Mouse (Mus musculus) hindbrain, postnatal 0 days (tissue): ENCODE results near the gene Ift27. TPM values are rescaled to one million over a fixed set of nuclear protein-coding genes. Genes with fewer than 3 reads are reported as not detected.

Experiments
- ATAC-seq: fragments of 200-750 bp; cut with Nextera tagmentation; 2 replicates; pipeline ENCODE4 v1.8.0; 2017; ENCODE audit warnings: mild to moderate bottlenecking, moderate TSS enrichment, moderate library complexity
- DNase-seq: peaks from one replicate; pipeline ENCODE4 v3.0.0-alpha.2; 2015; ENCODE audit warnings: low spot score
- H3K27ac ChIP-seq: fragments of 300-500 bp; sonication (generic); 2 replicates; pipeline ENCODE4 v1.5.1; 2014; ENCODE audit warnings: mild to moderate bottlenecking
- H3K27me3 ChIP-seq: fragments of 300-500 bp; sonication (generic); 2 replicates; pipeline ENCODE4 v1.6.1; 2014; ENCODE audit warnings: low read length, mixed read lengths; ENCODE audit not compliant: insufficient read depth
- H3K36me3 ChIP-seq: fragments of 300-500 bp; sonication (generic); 2 replicates; pipeline ENCODE4 v1.6.1; 2014; ENCODE audit warnings: low read length, mixed read lengths; ENCODE audit not compliant: insufficient read depth
- H3K4me1 ChIP-seq: fragments of 300-500 bp; sonication (generic); 2 replicates; pipeline ENCODE4 v1.6.1; 2014; ENCODE audit warnings: antibody characterized with exemption, low read length, mixed read lengths; ENCODE audit not compliant: insufficient read depth
- H3K4me2 ChIP-seq: fragments of 300-500 bp; sonication (generic); 2 replicates; pipeline ENCODE4 v1.6.1; 2014; ENCODE audit warnings: low read depth, mild to moderate bottlenecking, low read length, moderate library complexity, mixed read lengths
- H3K4me3 ChIP-seq: fragments of 300-500 bp; sonication (generic); 2 replicates; pipeline ENCODE4 v1.5.1; 2014; ENCODE audit warnings: low read length
- H3K9ac ChIP-seq: fragments of 300-500 bp; sonication (generic); replicated peaks from 2 replicates; pipeline ENCODE4 v1.6.1; 2014; ENCODE audit warnings: mild to moderate bottlenecking, low read length, moderate library complexity, mixed read lengths
- H3K9me3 ChIP-seq: fragments of 300-500 bp; sonication (generic); 2 replicates; pipeline ENCODE4 v1.6.1; 2016; ENCODE audit warnings: low read length, mixed read lengths
- CTCF ChIP-seq: IDR thresholded peaks from 2 replicates; pipeline ENCODE4 v1.5.1; 2016; ENCODE audit warnings: antibody characterized with exemption, control low read depth, low read depth
- WGBS: fragments of 180-500 bp; shearing (Covaris S2); extraction: QIAGEN DNeasy Blood & Tissue Kit; methylation state at CpG from one replicate; pipeline ENCODE4 v1.1.7; 2014; 5-methylcytosine and 5-hydroxymethylcytosine counted together
- polyA plus RNA-seq: library from polyadenylated mRNA; unstranded; fragments of >200 nt; fragmentation: Nextera tagmentation; extraction: Ambion mirVana; gene quantifications from 2 replicates; pipeline ENCODE4 v1.2.1, GENCODE M21; 2015
- total RNA-seq: library from RNA; depleted of rRNA; stranded (reverse); fragments of >200 nt; gene quantifications from 2 replicates; pipeline ENCODE4 v1.2.3, GENCODE M21; 2014; rRNA removed

Ift27 gene
- total RNA-seq (38.5 and 38.8 TPM in 2 replicates), polyA plus RNA-seq (122 and 123 TPM in 2 replicates)

GRCm38 (mm10) chr15:78173972-78174886 is at the start of gene Ift27:
Gene Ift27 (minus strand): TSS chr15:78174107.
- Histone ChIP-seq H3K27ac (peak within 1 kb of the TSS; percentile 80), H3K4me2 (peak within 1 kb of the TSS; percentile 98), H3K4me3 (peak within 1 kb of the TSS; percentile 72), H3K4me1 (peaks cover 20% of the 10 kb centered on the region), H3K27me3 (no peaks in the 10 kb centered on the region), H3K36me3 (no peaks in the 10 kb centered on the region), H3K9ac (peak within 1 kb of the TSS; percentile 71), H3K9me3 (no peaks in the 10 kb centered on the region)
- DNase-seq = peak; percentile 100
- WGBS = under 1% methylated on average over 40 of the region's 40 CpGs
- ATAC-seq = peak; percentile 97
- TF ChIP-seq CTCF = peak; percentile 12

GRCm38 (mm10) chr15:78215269-78215668 is 41.4 kb upstream of the Ift27 start:
- 85% methylated on average over 9 of the region's 9 CpGs for WGBS
- ATAC-seq = no peak
- no peak overlapping the region for H3K4me3 ChIP-seq

GRCm38 (mm10) chr15:78211367-78211766 is 37.5 kb upstream of the Ift27 start:
- no peak for DNase-seq
- ATAC-seq = no peak
- Histone ChIP-seq H3K4me3 (no peak overlapping the region), H3K4me2 (no peak overlapping the region), H3K27ac (no peak overlapping the region), H3K9ac (no peak overlapping the region), H3K9me3 (no peaks in the 10 kb centered on the region), H3K36me3 (no peaks in the 10 kb centered on the region), H3K4me1 (no peaks in the 10 kb centered on the region), H3K27me3 (no peaks in the 10 kb centered on the region)
- 76% methylated on average over 8 of the region's 8 CpGs for WGBS
- no peak for TF ChIP-seq CTCF

More at GRCm38 (mm10) chr15:78215269-78215668, 41.4 kb upstream of the Ift27 start:
- Histone ChIP-seq H3K4me1 (no peaks in the 10 kb centered on the region), H3K27me3 (no peaks in the 10 kb centered on the region), H3K9ac (no peak overlapping the region), H3K9me3 (no peaks in the 10 kb centered on the region), H3K27ac (no peak overlapping the region), H3K4me2 (no peak overlapping the region), H3K36me3 (no peaks in the 10 kb centered on the region)
- TF ChIP-seq CTCF = no peak
- no peak for DNase-seq

GRCm38 (mm10) chr15:78210203-78210602 is 36.3 kb upstream of the Ift27 start:
- Histone ChIP-seq H3K9me3 (no peaks in the 10 kb centered on the region), H3K4me3 (no peak overlapping the region), H3K4me1 (0 out of 2 replicates have a peak, but pooled peaks cover 3% of the 10 kb centered on the region), H3K27me3 (no peaks in the 10 kb centered on the region), H3K36me3 (no peaks in the 10 kb centered on the region), H3K9ac (no peak overlapping the region), H3K4me2 (no peak overlapping the region), H3K27ac (no peak overlapping the region)
- DNase-seq (no peak), ATAC-seq (no peak)
- WGBS = 83% methylated on average over 4 of the region's 4 CpGs
- no peak for TF ChIP-seq CTCF

GRCm38 (mm10) chr15:78206312-78206711 is 32.4 kb upstream of the Ift27 start, which contains the start of gene Pvalb:
Gene Pvalb (minus strand): TSS chr15:78206400.
- H3K4me2 ChIP-seq = no peak within 1 kb of the TSS
- no peak within 1 kb of the TSS for H3K4me3 ChIP-seq
- ATAC-seq (no peak), DNase-seq (no peak)
- H3K27me3 ChIP-seq = peaks cover 7% of the 10 kb centered on the region; the same call in 1 of the 2 replicates
- H3K4me1 ChIP-seq = 0 out of 2 replicates have a peak, but pooled peaks cover 3% of the 10 kb centered on the region
- no peak within 1 kb of the TSS for H3K27ac ChIP-seq
- 89% methylated on average over 7 of the region's 7 CpGs for WGBS
- H3K36me3 ChIP-seq = no peaks in the 10 kb centered on the region
- TF ChIP-seq CTCF = no peak
- H3K9me3 ChIP-seq = no peaks in the 10 kb centered on the region
- H3K9ac ChIP-seq = no peak within 1 kb of the TSS

GRCm38 (mm10) chr15:78205192-78205591 is 31.3 kb upstream of the Ift27 start:
- Histone ChIP-seq H3K27me3 (peaks cover 7% of the 10 kb centered on the region; the same call in 1 of the 2 replicates), H3K9me3 (no peaks in the 10 kb centered on the region), H3K36me3 (no peaks in the 10 kb centered on the region), H3K9ac (no peak overlapping the region), H3K4me2 (no peak overlapping the region), H3K4me3 (no peak overlapping the region), H3K27ac (no peak overlapping the region), H3K4me1 (0 out of 2 replicates have a peak, but pooled peaks cover 3% of the 10 kb centered on the region)
- 42% methylated on average over 3 of the region's 3 CpGs for WGBS
- TF ChIP-seq CTCF = peak; percentile 64
- ATAC-seq (peak; percentile 52; the same call in 1 of the 2 replicates), DNase-seq (peak; percentile 77)
